Mouse (Mus musculus) midbrain, postnatal 0 days (tissue): ENCODE results near the gene Serpina1e. TPM values are rescaled to one million over a fixed set of nuclear protein-coding genes. Genes with fewer than 3 reads are reported as not detected.

Source experiments
- polyA plus RNA-seq: library from polyadenylated mRNA; unstranded; fragments of >200 nt; fragmentation: Nextera tagmentation; extraction: Ambion mirVana; gene quantifications from 2 replicates; pipeline ENCODE4 v1.2.1, GENCODE M21; 2015
- total RNA-seq: library from RNA; depleted of rRNA; stranded (reverse); fragments of >200 nt; gene quantifications from 2 replicates; pipeline ENCODE4 v1.2.3, GENCODE M21; 2014; rRNA removed

The Serpina1e gene
- total and polyA plus RNA-seq, 2 experiments from 2014 or later = not detected

Other genes with a start within 250 kb of the Serpina1e start
- not detected in 2 replicates for gene Serpina1d, start 185.4 kb downstream of the Serpina1e start, total RNA-seq
- gene Serpina1d, start 185.4 kb downstream of the Serpina1e start, polyA plus RNA-seq = not detected in 2 replicates
- not detected in 2 replicates for gene Serpina1b, start 128.6 kb downstream of the Serpina1e start, total RNA-seq
- gene Serpina1b, start 128.6 kb downstream of the Serpina1e start, polyA plus RNA-seq = not detected in 2 replicates
- gene Serpina1a, start 95.4 kb downstream of the Serpina1e start, total RNA-seq = not detected in 2 replicates
- gene Serpina1a, start 95.4 kb downstream of the Serpina1e start, polyA plus RNA-seq = not detected in 2 replicates
- not detected in 2 replicates for gene Serpina1c, start 54.1 kb downstream of the Serpina1e start, total RNA-seq
- not detected in 2 replicates for gene Serpina1c, start 54.1 kb downstream of the Serpina1e start, polyA plus RNA-seq
- gene Serpina11, start 31.0 kb upstream of the Serpina1e start, total RNA-seq = not detected in 2 replicates
- not detected in 2 replicates for gene Serpina11, start 31.0 kb upstream of the Serpina1e start, polyA plus RNA-seq
- gene Serpina9, start 54.8 kb upstream of the Serpina1e start, total RNA-seq = 0.85 TPM in 1 of 2 replicates, not detected in the other
- 0.14 and 0.22 TPM in 2 replicates for gene Serpina9, start 54.8 kb upstream of the Serpina1e start, polyA plus RNA-seq
- 0.16 TPM in 1 of 2 replicates, not detected in the other for gene Serpina12, start 85.5 kb upstream of the Serpina1e start, total RNA-seq
- not detected in 2 replicates for gene Serpina12, start 85.5 kb upstream of the Serpina1e start, polyA plus RNA-seq
- gene Serpina5, start 142.1 kb upstream of the Serpina1e start, total RNA-seq = not detected in 2 replicates
- gene Serpina5, start 142.1 kb upstream of the Serpina1e start, polyA plus RNA-seq = not detected in 2 replicates
- gene Serpina3a, start 153.7 kb upstream of the Serpina1e start, total RNA-seq = not detected in 2 replicates
- not detected in 2 replicates for gene Serpina3a, start 153.7 kb upstream of the Serpina1e start, polyA plus RNA-seq
- gene Serpina3b, start 169.0 kb upstream of the Serpina1e start, total RNA-seq = not detected in 2 replicates
- not detected in 2 replicates for gene Serpina3b, start 169.0 kb upstream of the Serpina1e start, polyA plus RNA-seq
- gene Serpina3c, start 194.9 kb upstream of the Serpina1e start, total RNA-seq = not detected in 2 replicates
- gene Serpina3c, start 194.9 kb upstream of the Serpina1e start, polyA plus RNA-seq = not detected in 2 replicates